Mouse (Mus musculus) myocyte (in vitro differentiated cells): ENCODE results near the gene Lipa. TPM values are rescaled to one million over a fixed set of nuclear protein-coding genes. Genes with fewer than 3 reads are reported as not detected.

ENCODE experiments used
- H3K27me3 ChIP-seq: one replicate; pipeline ENCODE4 v1.6.1; 2011; ENCODE audit not compliant: control insufficient read depth, insufficient read depth, insufficient read length
- H3K36me3 ChIP-seq: one replicate; pipeline ENCODE4 v1.6.1; 2011; ENCODE audit not compliant: control insufficient read depth, insufficient read depth
- H3K4me2 ChIP-seq: one replicate; pipeline ENCODE4 v1.6.1; 2011; ENCODE audit warnings: low read depth, control low read depth
- H3K4me3 ChIP-seq: one replicate; pipeline ENCODE4 v1.5.1; 2011; ENCODE audit warnings: mild to moderate bottlenecking, control low read depth, moderate library complexity
- H3K79me2 ChIP-seq: one replicate; pipeline ENCODE4 v1.6.1; 2011; ENCODE audit not compliant: control insufficient read depth, insufficient read depth
- H3ac ChIP-seq: one replicate; pipeline ENCODE4 v1.6.1; 2011; ENCODE audit not compliant: control insufficient read depth, insufficient read length
- CEBPB ChIP-seq: IDR thresholded peaks from 2 replicates; pipeline ENCODE4 v1.6.1; 2011; ENCODE audit warnings: mild to moderate bottlenecking, moderate library complexity; ENCODE audit not compliant: poor library complexity, insufficient read depth, severe bottlenecking
- E2F4 ChIP-seq: IDR thresholded peaks from one replicate; pipeline ENCODE4 v1.6.1; 2011; ENCODE audit warnings: mild to moderate bottlenecking, control low read depth, moderate library complexity; ENCODE audit not compliant: insufficient read depth
- MAX ChIP-seq: IDR thresholded peaks from one replicate; pipeline ENCODE4 v1.6.1; 2011; ENCODE audit warnings: low read depth, mild to moderate bottlenecking, control low read depth
- MYOD1 ChIP-seq, 3 experiments: IDR thresholded peaks; one replicate each; pipeline ENCODE4 v1.6.1; 2011; ENCODE audit warnings: control low read depth in 2 of 3, low read depth in 2 of 3, mild to moderate bottlenecking in 2 of 3, moderate library complexity in 1 of 3; ENCODE audit not compliant: insufficient read length in 2 of 3, control insufficient read depth in 1 of 3
- MYOG ChIP-seq, 3 experiments: IDR thresholded peaks; one replicate each; pipeline ENCODE4 v1.6.1; 2011; ENCODE audit warnings: control low read depth in 2 of 3, low read depth in 2 of 3, mild to moderate bottlenecking in 2 of 3; ENCODE audit not compliant: insufficient read length in 2 of 3, control insufficient read depth in 1 of 3, insufficient read depth in 1 of 3
- POLR2A ChIP-seq: IDR thresholded peaks from one replicate; pipeline ENCODE4 v1.6.1; 2011; ENCODE audit warnings: low read depth, mild to moderate bottlenecking, control low read depth, moderate library complexity; ENCODE audit not compliant: insufficient read length
- POLR2AphosphoS2 ChIP-seq: IDR thresholded peaks from one replicate; pipeline ENCODE4 v1.6.1; 2011; ENCODE audit warnings: low read depth, control low read depth; ENCODE audit not compliant: insufficient read length
- REST ChIP-seq: IDR thresholded peaks from one replicate; pipeline ENCODE4 v1.6.1; 2011; ENCODE audit warnings: mild to moderate bottlenecking, control low read depth, moderate library complexity; ENCODE audit not compliant: insufficient read depth, insufficient read length
- SRF ChIP-seq: IDR thresholded peaks from one replicate; pipeline ENCODE4 v1.6.1; 2011; ENCODE audit warnings: low read depth; ENCODE audit not compliant: control insufficient read depth, insufficient read length
- TCF12 ChIP-seq: IDR thresholded peaks from one replicate; pipeline ENCODE4 v1.6.1; 2011; ENCODE audit warnings: mild to moderate bottlenecking, control low read depth; ENCODE audit not compliant: poor library complexity, insufficient read depth, severe bottlenecking
- TCF3 ChIP-seq: IDR thresholded peaks from one replicate; pipeline ENCODE4 v1.6.1; 2011; ENCODE audit warnings: low read depth, control low read depth; ENCODE audit not compliant: insufficient read length
- USF1 ChIP-seq: IDR thresholded peaks from one replicate; pipeline ENCODE4 v1.6.1; 2011; ENCODE audit warnings: low read depth, mild to moderate bottlenecking, control low read depth, moderate library complexity
- polyA plus RNA-seq: library from polyadenylated mRNA; unstranded; fragments of >200 nt; fragmentation: generic; extraction: Trizol; gene quantifications from one replicate; pipeline ENCODE4 v1.2.1, GENCODE M21; 2012; ENCODE audit warnings: missing spikeins

The Lipa gene
- 21.4 TPM for polyA plus RNA-seq

DNA sequence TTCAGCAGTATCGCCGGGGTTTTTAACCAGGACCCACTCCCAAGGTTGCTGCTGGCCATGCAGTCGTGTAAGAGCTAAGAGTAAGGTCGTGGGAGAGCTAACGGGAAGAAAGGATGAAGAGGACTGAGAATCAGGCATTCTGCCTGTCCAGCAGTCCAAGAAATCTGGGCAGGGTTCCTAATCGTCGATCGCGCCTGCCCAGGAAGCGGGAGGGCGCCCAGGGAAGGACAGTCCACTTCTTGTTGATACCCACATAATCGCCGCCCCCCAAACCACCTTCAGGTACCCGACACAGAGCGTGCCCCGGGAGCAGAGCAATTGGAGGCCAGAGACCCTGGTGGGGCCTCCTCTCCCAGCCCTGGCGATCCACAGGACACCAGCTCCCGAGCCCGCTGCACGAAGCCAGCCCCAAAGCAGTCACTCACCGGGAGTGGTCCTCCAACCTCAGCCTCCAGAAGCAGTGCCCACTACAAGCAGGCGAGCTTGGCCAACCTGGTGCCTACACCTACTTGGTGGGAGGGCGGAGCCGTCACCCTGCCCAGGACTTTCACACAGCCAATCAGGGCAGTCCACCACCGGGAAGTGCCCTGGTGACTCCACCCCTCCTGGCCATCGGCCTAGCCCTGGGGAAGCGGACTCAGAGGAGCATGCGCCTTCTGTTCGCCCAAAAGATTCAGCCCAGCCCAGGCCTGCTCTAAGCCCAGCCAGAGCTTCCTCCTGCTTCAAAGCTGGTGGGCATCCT is at the start of gene Lipa:
Gene Lipa (minus strand): TSS at position 534 of the 742 bp plus-strand sequence.
- Histone ChIP-seq H3K27me3 (peaks cover 5% of the 10 kb centered on the region), H3K79me2 (no peaks in the 10 kb centered on the region), H3K4me2 (peak within 1 kb of the TSS; percentile 69), H3ac (no peak within 1 kb of the TSS), H3K4me3 (peak within 1 kb of the TSS; percentile 40), H3K36me3 (no peaks in the 10 kb centered on the region)
- TF ChIP-seq E2F4: no peak
- no peak for TF ChIP-seq USF1
- peak; percentile 49 for TF ChIP-seq POLR2AphosphoS2
- TF ChIP-seq TCF12: no peak
- TF ChIP-seq POLR2A: peak; percentile 78
- TF ChIP-seq TCF3: no peak
- TF ChIP-seq REST: no peak
- no peak for TF ChIP-seq SRF
- no peak for TF ChIP-seq MYOG (IDR thresholded peaks at IDR 0.05; ENCODE audit: control insufficient read depth in 1 of 3, insufficient read depth in 1 of 3, insufficient read length in 2 of 3, low read depth in 2 of 3)
- TF ChIP-seq CEBPB: no peak
- no peak for TF ChIP-seq MAX
- no peak for TF ChIP-seq MYOD1 (IDR thresholded peaks at IDR 0.05; ENCODE audit: control insufficient read depth in 1 of 3, insufficient read length in 2 of 3, low read depth in 2 of 3)

DNA sequence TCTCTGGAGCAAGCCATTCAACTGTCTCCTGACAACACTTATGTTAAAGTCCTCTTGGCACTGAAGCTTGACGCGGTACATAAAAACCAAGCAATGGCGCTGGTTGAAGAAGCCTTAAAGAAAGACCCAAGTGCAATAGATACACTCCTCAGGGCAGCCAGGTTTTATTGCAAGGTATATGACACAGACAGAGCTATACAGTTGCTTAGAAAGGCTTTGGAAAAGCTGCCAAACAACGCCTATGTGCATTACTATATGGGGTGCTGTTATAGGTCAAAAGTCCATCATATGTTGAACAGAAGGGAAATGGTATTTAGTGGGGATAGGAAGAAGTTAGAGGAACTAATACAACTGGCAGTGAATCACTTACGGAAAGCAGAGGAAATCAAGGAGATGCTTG is 46.4 kb upstream of the Lipa start:
- no peaks in the 10 kb centered on the region for H3K27me3 ChIP-seq
- TF ChIP-seq E2F4: no peak
- no peak for TF ChIP-seq TCF3
- TF ChIP-seq MYOD1 (IDR thresholded peaks at IDR 0.05; ENCODE audit: control insufficient read depth in 1 of 3, insufficient read length in 2 of 3, low read depth in 2 of 3): no peak
- no peak for TF ChIP-seq POLR2AphosphoS2
- TF ChIP-seq MAX: no peak
- no peak for TF ChIP-seq POLR2A
- TF ChIP-seq TCF12: no peak
- TF ChIP-seq MYOG (IDR thresholded peaks at IDR 0.05; ENCODE audit: control insufficient read depth in 1 of 3, insufficient read depth in 1 of 3, insufficient read length in 2 of 3, low read depth in 2 of 3): no peak
- TF ChIP-seq USF1: no peak
- TF ChIP-seq SRF: no peak
- no peak for TF ChIP-seq CEBPB
- no peak for TF ChIP-seq REST
- no peak overlapping the region for H3K4me3 ChIP-seq
- no peaks in the 10 kb centered on the region for H3K79me2 ChIP-seq
- H3K4me2 ChIP-seq: no peak overlapping the region
- no peaks in the 10 kb centered on the region for H3K36me3 ChIP-seq
- H3ac ChIP-seq: no peak overlapping the region

DNA sequence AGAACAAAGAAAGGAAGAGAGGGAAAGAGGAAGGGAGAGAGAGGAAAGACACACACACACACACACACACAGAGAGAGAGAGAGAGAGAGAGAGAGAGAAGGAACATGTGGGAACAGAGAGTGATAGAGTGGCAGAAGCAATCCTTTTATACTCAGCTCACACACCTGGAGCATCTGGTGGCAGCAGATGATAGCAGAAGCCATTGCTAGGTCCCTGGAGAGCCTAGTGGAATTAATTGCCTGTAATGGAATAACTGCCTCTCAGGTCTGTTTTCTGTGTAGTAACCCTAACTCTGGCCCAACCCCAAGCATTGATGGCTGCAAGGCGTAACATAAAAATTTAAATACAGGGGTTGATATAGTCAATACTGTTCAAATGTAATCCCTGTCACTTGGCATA is 43.8 kb upstream of the Lipa start:
- Histone ChIP-seq H3ac (no peak overlapping the region), H3K4me2 (no peak overlapping the region), H3K36me3 (no peaks in the 10 kb centered on the region), H3K79me2 (no peaks in the 10 kb centered on the region), H3K27me3 (no peaks in the 10 kb centered on the region), H3K4me3 (no peak overlapping the region)
- TF ChIP-seq TCF12 (no peak), CEBPB (no peak), USF1 (no peak), MYOD1 (IDR thresholded peaks at IDR 0.05; ENCODE audit: control insufficient read depth in 1 of 3, insufficient read length in 2 of 3, low read depth in 2 of 3) (no peak), POLR2A (no peak), POLR2AphosphoS2 (no peak), REST (no peak), MAX (no peak), E2F4 (no peak), SRF (no peak), TCF3 (no peak), MYOG (IDR thresholded peaks at IDR 0.05; ENCODE audit: control insufficient read depth in 1 of 3, insufficient read depth in 1 of 3, insufficient read length in 2 of 3, low read depth in 2 of 3) (no peak)

DNA sequence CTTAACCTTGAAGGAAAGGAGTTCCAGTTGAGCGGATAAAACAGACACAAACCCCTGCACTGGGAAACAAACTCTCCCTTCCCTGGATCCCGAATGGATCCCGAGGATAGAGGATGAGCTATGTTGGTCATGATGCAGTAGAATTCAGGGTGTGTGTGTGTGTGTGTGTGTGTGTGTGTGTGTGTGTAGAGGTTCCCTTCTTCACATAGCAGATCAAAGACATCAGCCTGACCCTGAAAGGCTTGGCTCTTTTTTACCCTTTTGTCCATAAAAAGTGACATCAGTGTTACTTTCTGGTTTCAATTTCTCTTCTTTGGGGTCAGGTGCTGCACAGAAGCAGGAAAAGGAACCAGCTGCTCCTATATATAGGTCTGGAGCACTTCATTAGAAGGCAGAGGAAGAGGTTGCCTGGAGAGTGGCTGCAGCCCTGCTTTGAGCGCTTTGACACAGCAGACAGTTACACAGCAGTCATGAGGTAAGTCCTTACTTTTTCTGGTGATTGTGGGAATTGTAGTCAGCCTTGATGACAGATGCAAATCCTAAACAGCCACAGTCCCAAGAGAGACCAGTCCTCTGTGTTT is 42.7 kb upstream of the Lipa start:
- Histone ChIP-seq H3K36me3 (no peaks in the 10 kb centered on the region), H3ac (no peak overlapping the region), H3K27me3 (no peaks in the 10 kb centered on the region)

More for the DNA sequence above, 42.7 kb upstream of the Lipa start:
- no peaks in the 10 kb centered on the region for H3K79me2 ChIP-seq
- TF ChIP-seq MAX (no peak), MYOG (IDR thresholded peaks at IDR 0.05; ENCODE audit: control insufficient read depth in 1 of 3, insufficient read depth in 1 of 3, insufficient read length in 2 of 3, low read depth in 2 of 3) (no peak), SRF (no peak), REST (no peak), CEBPB (no peak), USF1 (no peak), TCF12 (no peak), E2F4 (no peak), TCF3 (no peak)
- no peak overlapping the region for H3K4me3 ChIP-seq
- H3K4me2 ChIP-seq: no peak overlapping the region
